ENCODE assay signal across 20 mouse cellular contexts in the genomic region with DNA sequence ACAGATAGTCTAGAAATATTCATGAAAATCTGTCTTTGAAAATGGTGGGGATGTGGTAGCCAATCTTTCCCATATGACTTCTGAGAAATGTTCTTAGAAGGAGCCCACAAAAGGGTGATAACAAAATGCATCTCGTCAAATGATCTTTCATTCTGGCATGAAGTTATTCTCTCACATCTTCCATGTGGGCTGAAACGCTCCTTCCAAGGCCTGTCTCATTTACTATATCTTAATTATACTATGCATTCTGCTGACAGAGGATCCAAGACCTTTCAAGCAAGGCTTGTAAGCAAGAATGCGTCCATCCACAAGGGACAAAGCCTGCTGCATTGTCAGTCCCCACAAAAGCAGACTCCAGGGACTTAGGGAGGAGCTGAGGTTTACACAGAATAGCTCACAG.
DNase-seq lines count a peak whose midpoint lies in the region; ATAC-seq lines count a peak whose summit lies in the region.
"Had no signal": no experiment of that assay in that cellular context is flagged by ENCODE, and none has a peak within 500 bp of the region (broad histone marks: within the 10 kb centered on the region; RNA-seq: fewer than 3 reads in every experiment).

No protein-coding gene starts in this region.

- H3K27ac ChIP-seq in hindbrain, embryonic 10.5 days = no peak overlapping the region; the same call in 1 of the 2 replicates
- no peak overlapping the region for H3K27ac ChIP-seq in hindbrain, embryonic 16.5 days (ENCODE audit: low read depth, low read length)
- H3K27ac ChIP-seq in hindbrain, embryonic 13.5 days = peak overlapping the region; percentile 64
- H3K27ac ChIP-seq: embryonic facial prominence, embryonic 15.5 days; heart, embryonic 13.5 days; limb, embryonic 10.5 days had no signal

- H3K27me3 ChIP-seq in hindbrain, embryonic 10.5 days (ENCODE audit: insufficient read depth, poor library complexity, severe bottlenecking) = no peaks in the 10 kb centered on the region
- H3K27me3 ChIP-seq in hindbrain, embryonic 16.5 days (replicated peaks; ENCODE audit: control insufficient read depth, insufficient read depth, low read length) = no peaks in the 10 kb centered on the region
- H3K27me3 ChIP-seq in hindbrain, embryonic 13.5 days = no peaks in the 10 kb centered on the region
- H3K27me3 ChIP-seq: embryonic facial prominence, embryonic 15.5 days; heart, embryonic 13.5 days had no signal

- WGBS in hindbrain, embryonic 10.5 days = 32% methylated on average over 3 of the region's 3 CpGs
- WGBS in hindbrain, embryonic 16.5 days = 29% methylated on average over 3 of the region's 3 CpGs
- 23% methylated on average over 3 of the region's 3 CpGs for WGBS in hindbrain, embryonic 13.5 days

- DNase-seq in hindbrain, embryonic 10.5 days (ENCODE audit: low spot score) = peak; percentile 18
- DNase-seq in brain, adult 2 months (ENCODE audit: low read depth, low spot score) = peak; percentile 19
- DNase-seq in embryo, embryonic 10 days (ENCODE audit: low spot score) = peak; percentile 15
- DNase-seq in right cerebral cortex, postnatal 14 days = no peak
- no peak for DNase-seq in natural killer cell, adult 2 months (ENCODE audit: low spot score in 2 of 2)
- DNase-seq: B cell, adult 2 months; cerebellum, adult 9-10 months; heart, adult 18-20 months; kidney, postnatal 36 days; layer of hippocampus, adult 9-11 months; liver, postnatal 0 days; lung, postnatal 10 days; thymus, postnatal 25 days had no signal

- ATAC-seq in hindbrain, embryonic 16.5 days = no peak
- no peak for ATAC-seq in hindbrain, embryonic 13.5 days (ENCODE audit: low FRiP score)
- no peak for ATAC-seq in erythroid progenitor cell, adult 5-6 weeks (replicated peaks; ENCODE audit: low FRiP score, poor library complexity, severe bottlenecking)
- ATAC-seq: intestine, embryonic 16.5 days; liver, postnatal 0 days had no signal

- no peak overlapping the region for H3K4me3 ChIP-seq in hindbrain, embryonic 10.5 days
- H3K4me3 ChIP-seq in hindbrain, embryonic 16.5 days (ENCODE audit: low read length) = no peak overlapping the region
- H3K4me3 ChIP-seq in hindbrain, embryonic 13.5 days = no peak overlapping the region
- H3K4me3 ChIP-seq: embryonic facial prominence, embryonic 15.5 days; heart, embryonic 13.5 days; limb, embryonic 10.5 days had no signal

- no peak overlapping the region for H3K4me2 ChIP-seq in hindbrain, embryonic 16.5 days (ENCODE audit: low read length)
- no peak overlapping the region for H3K4me2 ChIP-seq in hindbrain, embryonic 13.5 days
- H3K4me2 ChIP-seq: embryonic facial prominence, embryonic 15.5 days; heart, embryonic 13.5 days had no signal

- no peak overlapping the region for H3K9ac ChIP-seq in hindbrain, embryonic 16.5 days (ENCODE audit: low read depth, low read length)
- no peak overlapping the region for H3K9ac ChIP-seq in hindbrain, embryonic 13.5 days
- H3K9ac ChIP-seq: embryonic facial prominence, embryonic 15.5 days; heart, embryonic 13.5 days; liver, postnatal 0 days had no signal

- no peaks in the 10 kb centered on the region for H3K9me3 ChIP-seq in hindbrain, embryonic 10.5 days
- H3K9me3 ChIP-seq in hindbrain, embryonic 16.5 days (ENCODE audit: control insufficient read depth, low read length) = no peaks in the 10 kb centered on the region
- no peaks in the 10 kb centered on the region; the same call in 1 of the 2 replicates for H3K9me3 ChIP-seq in hindbrain, embryonic 13.5 days
- H3K9me3 ChIP-seq: embryonic facial prominence, embryonic 15.5 days; heart, embryonic 13.5 days; limb, embryonic 10.5 days had no signal

- peaks cover 8% of the 10 kb centered on the region; the same call in 1 of the 2 replicates for H3K36me3 ChIP-seq in hindbrain, embryonic 10.5 days
- H3K36me3 ChIP-seq in hindbrain, embryonic 16.5 days (ENCODE audit: control insufficient read depth, insufficient read depth, low read length) = no peaks in the 10 kb centered on the region
- H3K36me3 ChIP-seq in hindbrain, embryonic 13.5 days = 0 out of 2 replicates have a peak, but pooled peaks cover 2% of the 10 kb centered on the region

- H3K4me1 ChIP-seq in hindbrain, embryonic 10.5 days (replicated peaks) = peaks cover 20% of the 10 kb centered on the region
- no peaks in the 10 kb centered on the region; the same call in 1 of the 2 replicates for H3K4me1 ChIP-seq in hindbrain, embryonic 16.5 days (ENCODE audit: control insufficient read depth, insufficient read depth, low read depth, low read length)
- peaks cover 16% of the 10 kb centered on the region for H3K4me1 ChIP-seq in hindbrain, embryonic 13.5 days (replicated peaks)
- H3K4me1 ChIP-seq: embryonic facial prominence, embryonic 15.5 days; limb, embryonic 10.5 days had no signal

Comparison
In these comparisons a context has a peak if more than half of its experiments do, and no peak if none do; other contexts are left out.
1. DNase-seq: peak in hindbrain, embryonic 10.5 days (single experiment), brain, adult 2 months (single experiment) and embryo, embryonic 10 days (single experiment); none in right cerebral cortex, postnatal 14 days (single experiment) and natural killer cell, adult 2 months (0 of 2).